Mouse (Mus musculus) lung, postnatal 10 days (tissue): ENCODE measurements at regions not wholly inside any gene's neighbourhood (a gene's known extent, or its start where the extent isn't known, plus 50 kb on each side); places are given as distances from the start of the nearest gene placed in this dataset.

Experiments used
- DNase-seq: peaks from one replicate; pipeline ENCODE4 v3.0.0; 2021

DNA sequence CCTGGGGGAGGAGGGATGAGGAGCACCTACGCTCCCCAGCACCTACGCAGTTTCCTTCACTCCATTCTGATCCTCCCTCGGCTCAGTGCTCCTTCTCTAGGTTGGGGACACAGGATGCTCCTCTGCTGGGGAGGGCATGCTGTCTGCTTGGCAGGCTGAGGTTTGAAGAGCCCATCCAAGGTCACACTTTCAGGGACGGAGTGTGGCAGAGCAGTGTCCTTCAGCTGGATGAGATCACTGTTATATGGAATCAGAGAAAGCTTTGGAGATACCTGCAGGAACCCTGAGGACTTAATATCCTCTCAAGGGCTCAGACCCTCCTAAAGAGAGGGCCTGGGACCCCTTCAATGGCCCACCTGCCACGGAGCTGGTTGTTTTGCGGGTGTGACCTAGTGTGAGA, 60.5 kb downstream of the Klhdc7a start:
- DNase-seq: no peak

DNA sequence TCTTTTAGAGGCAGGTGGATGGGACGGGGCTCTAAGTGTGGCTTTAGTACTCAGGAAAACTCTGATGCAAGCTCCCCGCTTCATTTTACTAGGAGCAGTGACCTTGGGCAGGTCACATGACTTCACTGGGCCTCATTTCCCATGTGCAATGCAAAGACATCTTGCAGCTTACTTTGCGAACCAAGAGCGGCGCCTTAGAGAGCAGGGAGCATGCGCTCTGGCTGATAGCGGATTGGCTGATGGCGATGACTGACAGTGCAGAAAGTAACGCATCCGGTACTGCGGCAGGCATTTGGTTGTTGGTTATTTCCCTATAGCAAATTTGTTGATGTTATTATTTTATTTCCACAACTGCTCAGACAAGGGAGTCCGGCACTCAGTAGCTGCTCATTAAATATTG, 61.6 kb downstream of the Klhdc7a start:
- no peak for DNase-seq

DNA sequence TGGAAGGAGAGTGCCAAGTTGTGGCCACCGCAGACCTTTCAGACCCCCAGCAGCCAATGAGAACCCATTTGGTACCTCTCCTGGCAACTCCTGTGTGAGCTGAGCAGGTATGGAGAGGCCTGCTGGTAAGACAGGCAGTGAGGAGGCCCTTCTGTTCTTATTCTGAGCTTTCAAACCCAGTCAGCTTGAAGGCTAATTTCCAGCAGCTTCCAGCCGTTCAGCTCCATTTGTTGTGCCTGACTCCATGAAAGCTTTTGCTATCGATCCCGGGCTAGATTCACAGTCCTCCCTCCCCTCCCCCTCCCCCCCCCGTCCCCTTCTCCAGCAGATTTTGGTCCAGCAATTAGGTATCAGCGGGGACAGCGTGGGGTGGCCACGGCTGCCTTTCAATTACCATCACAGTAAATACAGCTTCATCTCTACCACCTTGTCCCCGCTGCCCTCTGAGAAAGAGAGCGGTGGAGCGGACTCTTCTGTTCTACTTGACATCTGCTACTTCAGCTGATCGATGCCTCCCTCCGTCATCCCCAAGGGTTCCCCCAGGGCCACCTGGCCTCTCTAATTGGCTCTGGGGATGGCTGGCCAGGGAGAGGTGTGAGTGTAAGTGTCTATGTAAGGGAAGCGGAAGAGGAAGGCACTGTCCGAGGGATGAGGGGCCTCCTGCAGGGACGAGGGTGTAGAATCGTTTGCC, 62.6 kb downstream of the Klhdc7a start:
- DNase-seq: no peak

DNA sequence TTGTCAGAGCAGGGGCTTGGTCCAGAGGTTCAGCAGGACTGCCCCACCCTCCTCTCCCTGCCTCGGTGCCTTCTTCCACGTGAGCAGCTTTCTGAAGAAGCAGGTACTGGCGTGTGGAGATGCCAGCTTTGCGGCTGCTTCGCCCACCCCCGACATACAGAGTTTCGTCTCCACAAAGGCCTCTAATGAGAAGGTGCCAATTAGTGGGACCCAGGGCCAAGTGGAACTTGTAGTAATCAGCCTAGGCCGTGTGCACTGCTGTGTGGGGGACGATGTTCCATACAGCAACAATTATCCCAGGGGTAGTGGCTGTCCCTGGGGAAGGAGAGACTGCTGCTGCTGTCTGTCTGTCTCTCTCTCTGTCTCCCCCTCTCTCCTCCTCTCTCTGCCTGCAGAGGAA, 66.6 kb upstream of the Pax7 start:
- no peak for DNase-seq

DNA sequence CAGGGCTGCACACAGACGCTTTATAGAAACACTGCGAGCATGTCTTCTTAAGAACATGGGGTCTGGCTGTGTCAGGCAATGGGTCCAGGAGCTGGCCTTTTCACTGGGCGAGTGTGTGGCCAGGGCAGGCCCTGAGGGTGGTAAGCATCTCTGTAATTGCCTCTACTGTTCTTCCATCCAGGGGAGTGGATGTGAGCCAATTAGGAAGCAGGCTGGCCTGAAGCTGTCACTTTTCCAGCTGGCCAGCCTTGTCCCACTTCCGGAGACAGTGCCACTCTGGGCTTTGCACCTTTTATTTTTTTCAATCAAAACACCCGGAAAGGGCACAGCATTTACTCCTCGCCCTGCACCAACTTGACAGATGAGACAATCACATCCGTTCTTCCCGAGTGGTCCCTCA, 66.1 kb upstream of the Pax7 start:
- no peak for DNase-seq

DNA sequence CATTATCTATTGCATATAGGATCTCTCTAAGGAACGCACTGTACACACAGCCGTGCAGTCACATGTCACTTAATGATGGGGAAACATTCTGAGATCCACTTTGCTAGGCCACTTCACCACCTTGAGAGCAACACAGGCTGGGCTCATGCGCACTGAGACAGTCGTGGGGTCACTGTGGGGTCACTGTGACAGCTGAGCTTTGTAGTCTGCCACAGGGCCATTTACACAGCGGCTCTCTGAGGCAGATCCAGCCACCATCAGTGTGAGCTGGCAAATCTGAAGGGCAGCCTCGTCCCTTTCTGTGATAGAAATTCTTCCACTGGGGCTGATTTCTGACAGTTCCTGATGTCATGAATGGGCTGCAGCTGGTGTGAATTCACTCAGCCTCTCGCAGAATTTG, 59.4 kb upstream of the Pax7 start:
- peak; percentile 38 for DNase-seq

DNA sequence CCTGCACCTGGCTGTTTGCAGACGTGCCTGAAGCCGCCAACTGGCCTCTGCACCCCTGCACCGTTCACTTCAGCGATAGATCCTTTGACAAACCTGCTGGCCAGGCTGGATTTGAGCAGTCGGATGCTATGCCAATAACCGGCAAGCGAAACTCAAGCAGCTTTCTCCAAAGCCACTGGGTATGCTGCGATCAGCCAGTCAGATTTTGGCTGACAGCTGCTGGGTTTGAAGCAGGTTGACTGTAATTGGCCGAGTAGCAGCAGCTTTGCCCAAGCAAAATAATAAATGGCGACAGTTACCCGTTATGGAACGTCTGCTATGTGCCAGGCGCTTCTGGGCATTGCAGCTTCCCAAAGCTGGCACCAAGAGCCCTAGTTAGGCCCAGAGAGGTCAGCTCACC, 55.7 kb upstream of the Pax7 start:
- DNase-seq: no peak
